Mouse (Mus musculus): ENCODE measurements around the gene Cat. TPM values are rescaled to one million over a fixed set of nuclear protein-coding genes. Genes with fewer than 3 reads are reported as not detected.
A peak's percentile ranks its signal among the peaks of the same experiment; 100 is the strongest.

Cat gene
- polyA plus RNA-seq, 1 experiment from 2014 or later: 118 TPM

DNA sequence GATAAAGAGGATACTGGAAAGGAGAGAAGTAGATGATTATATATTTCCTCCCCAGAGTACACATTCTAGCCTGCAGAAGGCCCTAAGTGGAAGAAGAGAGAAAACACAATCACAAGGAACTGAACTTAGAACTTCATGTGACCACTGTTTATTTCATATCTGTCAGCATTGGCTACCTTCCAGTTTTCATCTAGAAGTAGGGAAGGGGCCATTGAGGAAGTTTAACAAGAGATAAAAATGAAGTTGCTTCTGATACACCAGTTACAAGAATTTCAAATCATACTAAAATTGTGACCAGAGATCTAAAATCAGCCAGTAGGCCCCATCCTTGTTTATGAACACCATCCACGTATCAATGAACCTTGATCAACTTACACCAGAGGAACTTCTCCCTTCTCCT is 19.5 kb upstream of the Cat start:
- 90% methylated on average over 1 of the region's 1 CpGs for WGBS
- Histone ChIP-seq H3K4me3 (replicated peaks; ENCODE audit: low read length) (no peak overlapping the region), H3K27me3 (ENCODE audit: control insufficient read depth, insufficient read depth, low read length) (no peaks in the 10 kb centered on the region), H3K27ac (ENCODE audit: low read length) (no peak overlapping the region), H3K4me2 (ENCODE audit: low read depth, low read length) (no peak overlapping the region), H3K36me3 (ENCODE audit: control insufficient read depth, insufficient read depth, low read length) (no peaks in the 10 kb centered on the region), H3K4me1 (ENCODE audit: control insufficient read depth, insufficient read depth, low read length) (no peaks in the 10 kb centered on the region), H3K9me3 (replicated peaks; ENCODE audit: control insufficient read depth, low read length) (no peaks in the 10 kb centered on the region), H3K9ac (ENCODE audit: low read length) (no peak overlapping the region)
- ATAC-seq (ENCODE audit: insufficient read depth, low FRiP score): no peak

DNA sequence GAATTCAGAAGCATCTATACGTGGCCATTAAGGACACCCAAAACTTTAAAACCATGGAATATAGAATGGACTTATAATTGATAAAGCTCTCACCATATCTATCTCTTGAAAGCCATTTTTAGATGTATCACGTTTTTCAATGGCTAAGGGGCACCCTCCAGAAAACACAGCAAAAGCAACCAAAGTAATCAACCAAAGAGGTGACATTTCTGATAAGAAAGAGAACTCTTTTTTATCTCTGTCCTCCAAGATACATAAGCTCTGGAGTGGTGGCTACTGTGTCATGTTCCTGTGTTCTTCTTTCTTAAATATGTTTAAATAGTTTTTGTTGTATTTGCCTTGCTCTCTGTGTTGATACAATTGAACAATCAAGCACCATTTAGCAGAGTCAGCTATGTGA is 15.8 kb upstream of the Cat start:
- no peak overlapping the region for H3K9ac ChIP-seq (ENCODE audit: low read length)
- no peak for ATAC-seq (ENCODE audit: insufficient read depth, low FRiP score)
- WGBS: 60% methylated on average over 2 of the region's 2 CpGs
- H3K4me3 ChIP-seq (replicated peaks; ENCODE audit: low read length): no peak overlapping the region
- H3K27me3 ChIP-seq (ENCODE audit: control insufficient read depth, insufficient read depth, low read length): no peaks in the 10 kb centered on the region
- no peaks in the 10 kb centered on the region for H3K4me1 ChIP-seq (ENCODE audit: control insufficient read depth, insufficient read depth, low read length)
- no peaks in the 10 kb centered on the region for H3K9me3 ChIP-seq (replicated peaks; ENCODE audit: control insufficient read depth, low read length)
- no peaks in the 10 kb centered on the region for H3K36me3 ChIP-seq (ENCODE audit: control insufficient read depth, insufficient read depth, low read length)
- H3K4me2 ChIP-seq (ENCODE audit: low read depth, low read length): no peak overlapping the region
- no peak overlapping the region for H3K27ac ChIP-seq (ENCODE audit: low read length)

DNA sequence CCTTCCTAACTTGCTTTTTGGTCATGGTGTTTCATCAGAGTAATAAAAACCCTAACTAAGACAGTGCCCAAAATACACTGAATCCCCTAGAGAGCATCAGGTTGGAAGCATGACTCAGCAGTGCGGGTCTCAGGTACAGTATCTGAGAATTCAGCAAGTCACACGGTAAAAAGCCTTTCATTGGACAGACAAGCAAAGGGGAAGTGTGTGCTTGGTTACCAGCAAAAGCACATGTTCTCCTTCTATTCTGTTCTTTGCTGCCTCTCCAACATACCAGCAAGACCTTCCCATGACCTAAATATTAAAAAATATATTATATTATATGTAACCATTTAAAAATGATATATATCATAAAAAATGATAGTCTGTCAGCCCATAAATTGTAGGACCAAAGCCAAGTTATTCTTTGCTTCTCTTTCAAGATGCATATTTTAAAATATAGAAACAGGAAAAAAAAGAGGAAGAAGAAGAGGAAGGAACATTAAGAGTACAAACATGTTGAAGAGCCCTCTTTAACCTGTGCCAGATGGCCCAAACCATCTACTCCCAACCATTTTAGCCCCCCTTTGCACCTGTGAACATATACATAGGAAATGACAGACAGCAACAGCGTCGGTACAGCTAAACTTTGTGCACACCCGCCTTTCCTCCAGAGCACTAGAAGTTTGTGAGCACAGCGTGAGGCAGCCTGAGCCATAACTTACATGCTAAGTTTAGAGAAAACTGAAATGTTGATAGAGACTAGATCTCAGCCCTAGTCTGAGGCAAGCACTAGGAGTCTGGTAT is 10.9 kb upstream of the Cat start:
- no peaks in the 10 kb centered on the region for H3K27me3 ChIP-seq (ENCODE audit: control insufficient read depth, insufficient read depth, low read length)
- no peak overlapping the region for H3K9ac ChIP-seq (ENCODE audit: low read length)
- H3K4me2 ChIP-seq (ENCODE audit: low read depth, low read length): no peak overlapping the region
- ATAC-seq (ENCODE audit: insufficient read depth, low FRiP score): no peak
- no peak overlapping the region for H3K4me3 ChIP-seq (replicated peaks; ENCODE audit: low read length)
- no peak overlapping the region for H3K27ac ChIP-seq (ENCODE audit: low read length)
- 75% methylated on average over 6 of the region's 6 CpGs for WGBS
- no peaks in the 10 kb centered on the region for H3K4me1 ChIP-seq (ENCODE audit: control insufficient read depth, insufficient read depth, low read length)
- H3K36me3 ChIP-seq (ENCODE audit: control insufficient read depth, insufficient read depth, low read length): no peaks in the 10 kb centered on the region
- H3K9me3 ChIP-seq (replicated peaks; ENCODE audit: control insufficient read depth, low read length): no peaks in the 10 kb centered on the region

DNA sequence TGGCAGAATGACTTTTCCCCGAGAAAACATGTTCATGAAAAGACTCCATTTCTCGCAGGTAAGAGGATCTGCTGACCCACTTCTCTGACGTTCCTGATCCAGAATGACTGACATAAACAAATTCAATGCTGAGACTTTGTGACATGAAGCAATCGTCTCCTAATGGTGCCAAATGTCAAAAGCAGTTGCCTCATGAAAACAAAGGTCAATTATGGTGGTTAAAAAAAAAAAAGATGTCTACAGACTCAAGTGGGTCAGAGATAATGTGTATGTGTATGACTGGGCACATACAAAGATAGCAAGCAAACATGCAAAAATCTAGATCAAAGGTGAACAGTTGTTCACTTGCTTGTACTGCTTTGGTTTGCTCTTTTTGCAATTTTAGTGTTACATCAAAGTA is 8.9 kb upstream of the Cat start:
- 52% methylated on average over 4 of the region's 4 CpGs for WGBS

DNA sequence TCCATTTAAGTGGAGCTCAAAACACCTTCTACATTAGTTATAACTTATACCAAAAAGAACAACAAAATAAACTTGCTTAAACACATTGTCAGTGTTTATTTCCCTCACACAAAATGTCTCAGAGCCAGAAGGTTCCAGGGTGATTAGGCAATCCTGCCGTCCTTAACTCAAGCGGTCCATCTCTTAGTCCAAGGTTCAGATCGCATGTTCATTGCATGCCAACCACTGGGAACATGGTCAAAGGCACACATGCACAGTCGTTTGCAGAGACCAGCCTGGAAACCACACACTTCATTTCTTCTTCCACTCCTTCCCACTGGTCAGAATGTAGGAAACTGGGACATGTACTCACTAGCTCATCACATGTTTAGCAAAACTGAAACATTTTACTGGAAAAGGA is 7.6 kb upstream of the Cat start:
- H3K4me3 ChIP-seq (replicated peaks; ENCODE audit: low read length): no peak overlapping the region
- H3K4me1 ChIP-seq (ENCODE audit: control insufficient read depth, insufficient read depth, low read length): no peaks in the 10 kb centered on the region
- no peak overlapping the region for H3K4me2 ChIP-seq (ENCODE audit: low read depth, low read length)
- no peaks in the 10 kb centered on the region for H3K9me3 ChIP-seq (replicated peaks; ENCODE audit: control insufficient read depth, low read length)
- WGBS: 76% methylated on average over 4 of the region's 4 CpGs
- H3K9ac ChIP-seq (ENCODE audit: low read length): no peak overlapping the region
- no peaks in the 10 kb centered on the region for H3K27me3 ChIP-seq (ENCODE audit: control insufficient read depth, insufficient read depth, low read length)
- ATAC-seq (ENCODE audit: insufficient read depth, low FRiP score): no peak
- no peak overlapping the region for H3K27ac ChIP-seq (ENCODE audit: low read length)
- H3K36me3 ChIP-seq (ENCODE audit: control insufficient read depth, insufficient read depth, low read length): no peaks in the 10 kb centered on the region

More for the DNA sequence above, 8.9 kb upstream of the Cat start:
- Histone ChIP-seq H3K27ac (ENCODE audit: low read length) (no peak overlapping the region), H3K9ac (ENCODE audit: low read length) (no peak overlapping the region), H3K4me1 (ENCODE audit: control insufficient read depth, insufficient read depth, low read length) (no peaks in the 10 kb centered on the region), H3K9me3 (replicated peaks; ENCODE audit: control insufficient read depth, low read length) (no peaks in the 10 kb centered on the region), H3K4me3 (replicated peaks; ENCODE audit: low read length) (no peak overlapping the region), H3K36me3 (ENCODE audit: control insufficient read depth, insufficient read depth, low read length) (no peaks in the 10 kb centered on the region), H3K4me2 (ENCODE audit: low read depth, low read length) (no peak overlapping the region), H3K27me3 (ENCODE audit: control insufficient read depth, insufficient read depth, low read length) (no peaks in the 10 kb centered on the region)
- no peak for ATAC-seq (ENCODE audit: insufficient read depth, low FRiP score)

DNA sequence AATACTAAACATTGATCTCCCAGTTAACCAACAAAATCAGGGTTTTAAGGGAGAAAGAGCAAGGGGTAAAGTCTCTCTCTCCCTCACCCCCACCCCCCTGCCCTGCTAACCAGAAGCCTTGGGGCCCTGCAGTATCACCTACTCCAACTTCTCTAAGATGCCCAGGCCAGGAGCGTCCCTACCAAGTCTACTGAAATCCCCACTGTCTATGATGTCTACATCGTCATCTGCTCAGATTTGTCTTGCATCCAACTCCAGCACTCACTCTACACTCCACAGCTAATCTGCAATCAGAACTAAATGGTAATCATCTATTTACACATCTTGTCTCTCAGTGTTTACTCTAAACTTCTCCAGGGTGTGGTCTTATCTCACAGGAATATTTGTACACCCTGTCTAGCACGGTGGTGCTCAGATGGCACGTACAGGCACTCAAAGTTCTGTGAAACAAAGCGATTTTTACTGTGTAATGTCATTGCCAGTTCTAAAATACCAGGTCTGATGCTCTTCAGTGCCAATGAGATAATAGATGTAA is 907 bp downstream of the Cat start:
- peak overlapping the region; percentile 82 for H3K9ac ChIP-seq (ENCODE audit: low read length)
- 22% methylated on average over 5 of the region's 5 CpGs for WGBS
- no peaks in the 10 kb centered on the region for H3K9me3 ChIP-seq (replicated peaks; ENCODE audit: control insufficient read depth, low read length)
- no peaks in the 10 kb centered on the region for H3K36me3 ChIP-seq (ENCODE audit: control insufficient read depth, insufficient read depth, low read length)
- peak overlapping the region; percentile 78 for H3K4me3 ChIP-seq (replicated peaks; ENCODE audit: low read length)
- peak overlapping the region; percentile 96 for H3K27ac ChIP-seq (ENCODE audit: low read length)
- peak overlapping the region; percentile 89 for H3K4me2 ChIP-seq (ENCODE audit: low read depth, low read length)
- H3K4me1 ChIP-seq (ENCODE audit: control insufficient read depth, insufficient read depth, low read length): peaks cover 22% of the 10 kb centered on the region
- no peaks in the 10 kb centered on the region for H3K27me3 ChIP-seq (ENCODE audit: control insufficient read depth, insufficient read depth, low read length)
- no peak for ATAC-seq (ENCODE audit: insufficient read depth, low FRiP score)

DNA sequence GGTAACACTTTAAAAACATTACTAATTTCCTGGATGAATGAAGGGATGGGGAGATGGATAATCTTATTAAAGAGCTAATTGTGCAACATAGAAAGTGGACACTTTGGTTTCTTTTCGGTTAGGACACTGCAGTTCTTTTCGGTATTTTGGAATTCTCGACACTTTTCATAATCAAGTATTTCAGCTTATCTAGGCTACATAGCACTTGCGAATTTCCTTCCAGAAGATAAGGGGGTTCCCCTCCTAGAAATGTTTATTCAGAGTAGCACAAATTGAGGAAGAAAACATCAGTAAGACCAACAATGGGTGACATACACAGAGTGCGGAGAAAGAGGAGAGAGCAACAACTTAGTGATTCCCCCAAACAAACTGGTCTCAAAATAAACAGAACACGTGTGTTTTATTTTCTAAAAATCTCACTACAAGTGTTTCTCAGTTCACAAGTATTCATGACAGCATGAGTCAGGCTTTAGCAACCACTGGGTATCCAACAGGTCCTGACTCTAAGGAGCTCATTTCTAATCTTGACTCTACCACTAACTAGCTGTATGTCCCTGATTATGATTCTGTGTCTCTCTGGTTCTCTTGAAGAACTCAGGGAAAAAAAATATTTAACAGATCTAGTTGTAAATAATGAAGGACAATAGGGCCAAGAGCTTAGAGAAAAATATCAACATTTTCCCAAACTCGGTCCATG is 1.5 kb downstream of the Cat start:
- no peak overlapping the region for H3K27ac ChIP-seq (ENCODE audit: low read length)
- peak overlapping the region; percentile 89 for H3K4me2 ChIP-seq (ENCODE audit: low read depth, low read length)
- no peaks in the 10 kb centered on the region for H3K9me3 ChIP-seq (replicated peaks; ENCODE audit: control insufficient read depth, low read length)
- 0 out of 2 replicates have a peak overlapping the region, but pooled peaks have one; percentile 10 for H3K9ac ChIP-seq (ENCODE audit: low read length)
- H3K4me3 ChIP-seq (replicated peaks; ENCODE audit: low read length): peak overlapping the region; percentile 78
- H3K27me3 ChIP-seq (ENCODE audit: control insufficient read depth, insufficient read depth, low read length): no peaks in the 10 kb centered on the region
- H3K4me1 ChIP-seq (ENCODE audit: control insufficient read depth, insufficient read depth, low read length): peaks cover 22% of the 10 kb centered on the region
- WGBS: 56% methylated on average over 7 of the region's 7 CpGs
- H3K36me3 ChIP-seq (ENCODE audit: control insufficient read depth, insufficient read depth, low read length): no peaks in the 10 kb centered on the region
- ATAC-seq (ENCODE audit: insufficient read depth, low FRiP score): no peak

DNA sequence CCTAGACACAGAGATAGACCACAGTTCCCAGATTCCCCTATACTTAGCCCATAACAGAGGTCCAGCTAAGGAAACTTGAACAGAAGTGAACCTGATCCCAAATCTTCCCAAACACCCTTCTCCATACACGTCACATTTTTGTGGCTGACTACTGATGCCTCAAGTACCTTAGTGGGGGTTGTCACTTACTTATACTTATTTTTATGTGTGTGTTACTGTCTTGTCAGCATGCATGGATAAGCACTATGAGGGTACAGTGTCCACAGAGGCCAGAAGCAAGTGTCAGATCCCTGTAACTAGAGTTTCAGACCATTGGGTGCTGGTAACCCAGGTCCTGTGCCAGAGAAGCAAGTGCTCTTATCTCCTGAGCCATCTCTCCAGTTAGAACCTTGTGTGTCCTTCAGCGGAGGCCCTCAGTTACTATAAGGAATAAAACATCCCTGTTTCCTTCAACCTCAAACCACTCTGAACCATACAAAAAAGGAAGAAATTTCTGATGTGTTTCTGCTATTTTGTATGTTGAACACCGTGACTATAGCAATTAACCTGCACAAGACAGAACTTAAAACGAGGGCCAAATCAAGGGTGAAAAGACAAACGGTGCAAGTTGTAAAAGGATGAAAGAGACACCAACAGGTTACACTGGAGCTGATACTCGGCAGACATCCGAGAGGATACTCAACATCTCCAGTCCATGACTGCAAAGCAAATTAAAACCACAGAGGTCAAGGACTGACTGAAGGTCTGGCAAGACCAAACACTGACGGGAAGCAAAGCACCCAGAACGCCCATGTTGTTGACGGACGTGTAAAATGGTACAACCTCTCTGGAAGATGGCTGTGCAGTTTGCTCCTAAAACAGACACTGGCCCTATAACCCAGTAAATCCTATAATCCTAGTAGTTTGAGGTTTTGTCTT is 3.4 kb downstream of the Cat start:
- H3K27ac ChIP-seq (ENCODE audit: low read length): no peak overlapping the region
- H3K4me2 ChIP-seq (ENCODE audit: low read depth, low read length): no peak overlapping the region
- peaks cover 22% of the 10 kb centered on the region for H3K4me1 ChIP-seq (ENCODE audit: control insufficient read depth, insufficient read depth, low read length)
- no peak overlapping the region for H3K9ac ChIP-seq (ENCODE audit: low read length)
- no peaks in the 10 kb centered on the region for H3K36me3 ChIP-seq (ENCODE audit: control insufficient read depth, insufficient read depth, low read length)
- 79% methylated on average over 11 of the region's 11 CpGs for WGBS
- H3K27me3 ChIP-seq (ENCODE audit: control insufficient read depth, insufficient read depth, low read length): no peaks in the 10 kb centered on the region
- no peak overlapping the region for H3K4me3 ChIP-seq (replicated peaks; ENCODE audit: low read length)
- H3K9me3 ChIP-seq (replicated peaks; ENCODE audit: control insufficient read depth, low read length): no peaks in the 10 kb centered on the region
- no peak for ATAC-seq (ENCODE audit: insufficient read depth, low FRiP score)

All from stomach, embryonic 16.5 days (tissue).